Mouse (Mus musculus) liver, embryonic 15.5 days (tissue): ENCODE results near the gene Asic3. TPM values are rescaled to one million over a fixed set of nuclear protein-coding genes. Genes with fewer than 3 reads are reported as not detected.

Experiments
- ATAC-seq: fragments of 200-750 bp; cut with Nextera tagmentation; 2 replicates; pipeline ENCODE4 v1.8.0; 2017; ENCODE audit warnings: moderate number of reproducible peaks, mild to moderate bottlenecking, moderate library complexity; ENCODE audit not compliant: insufficient read depth
- H3K27ac ChIP-seq: fragments of 300-500 bp; sonication (generic); replicated peaks from 2 replicates; pipeline ENCODE4 v1.5.1; 2015; ENCODE audit warnings: mild to moderate bottlenecking, inconsistent platforms
- H3K27me3 ChIP-seq: fragments of 300-500 bp; sonication (generic); 2 replicates; pipeline ENCODE4 v1.6.1; 2015; ENCODE audit warnings: mild to moderate bottlenecking, inconsistent platforms
- H3K36me3 ChIP-seq: fragments of 300-500 bp; sonication (generic); replicated peaks from 2 replicates; pipeline ENCODE4 v1.6.1; 2015; ENCODE audit warnings: moderate library complexity, mild to moderate bottlenecking, inconsistent platforms
- H3K4me1 ChIP-seq: fragments of 300-500 bp; sonication (generic); replicated peaks from 2 replicates; pipeline ENCODE4 v1.6.1; 2015; ENCODE audit warnings: inconsistent platforms
- H3K4me2 ChIP-seq: fragments of 300-500 bp; sonication (generic); 2 replicates; pipeline ENCODE4 v1.6.1; 2015; ENCODE audit warnings: moderate library complexity, mild to moderate bottlenecking, inconsistent platforms
- H3K4me3 ChIP-seq: fragments of 300-500 bp; sonication (generic); replicated peaks from 2 replicates; pipeline ENCODE4 v1.5.1; 2015; ENCODE audit warnings: mild to moderate bottlenecking, inconsistent platforms
- H3K9ac ChIP-seq: fragments of 300-500 bp; sonication (generic); 2 replicates; pipeline ENCODE4 v1.6.1; 2015; ENCODE audit warnings: moderate library complexity, mild to moderate bottlenecking, inconsistent platforms
- H3K9me3 ChIP-seq: fragments of 300-500 bp; sonication (generic); replicated peaks from 2 replicates; pipeline ENCODE4 v1.6.1; 2016; ENCODE audit warnings: inconsistent platforms
- whole genome bisulfite sequencing: fragments of 180-500 bp; shearing (Covaris S2); methylation state at CpG from one replicate; pipeline ENCODE4 v1.1.7; 2015; ENCODE audit warnings: mixed read lengths; ENCODE audit not compliant: insufficient replicate concordance; 5-methylcytosine and 5-hydroxymethylcytosine counted together
- polyA plus RNA-seq: library from polyadenylated mRNA; unstranded; fragments of >200 nt; fragmentation: Nextera tagmentation; extraction: Ambion mirVana; gene quantifications from 2 replicates; pipeline ENCODE4 v1.2.1, GENCODE M21; 2015

The Asic3 gene
- polyA plus RNA-seq, 1 experiment from 2014 or later = not detected

GRCm38 (mm10) chr5:24452691-24453233 is 39.6 kb downstream of the Asic3 start:
- 0 out of 2 replicates have a peak, but pooled peaks cover 14% of the 10 kb centered on the region for H3K36me3 ChIP-seq
- peak overlapping the region; percentile 96 for H3K27ac ChIP-seq
- 1% methylated on average over 29 of the region's 29 CpGs for WGBS
- no peaks in the 10 kb centered on the region for H3K27me3 ChIP-seq
- H3K4me3 ChIP-seq = peak overlapping the region; percentile 83
- H3K9ac ChIP-seq = peak overlapping the region; percentile 90
- peak; percentile 6; the same call in 1 of the 2 replicates for ATAC-seq
- peaks cover 62% of the 10 kb centered on the region for H3K4me1 ChIP-seq
- H3K4me2 ChIP-seq = peak overlapping the region; percentile 100
- no peaks in the 10 kb centered on the region for H3K9me3 ChIP-seq

GRCm38 (mm10) chr5:24453283-24453984 is 40.2 kb downstream of the Asic3 start:
- no peak for ATAC-seq
- peak overlapping the region; percentile 83 for H3K4me3 ChIP-seq
- no peaks in the 10 kb centered on the region for H3K9me3 ChIP-seq
- peak overlapping the region; percentile 90 for H3K9ac ChIP-seq
- peak overlapping the region; percentile 100 for H3K4me2 ChIP-seq
- 31% methylated on average over 5 of the region's 5 CpGs for WGBS
- H3K27ac ChIP-seq = peak overlapping the region; percentile 96; the same call in 1 of the 2 replicates
- H3K36me3 ChIP-seq = peaks cover 21% of the 10 kb centered on the region; the same call in 1 of the 2 replicates
- peaks cover 57% of the 10 kb centered on the region for H3K4me1 ChIP-seq
- no peaks in the 10 kb centered on the region for H3K27me3 ChIP-seq

GRCm38 (mm10) chr5:24453985-24454303 is 40.8 kb downstream of the Asic3 start:
- Histone ChIP-seq H3K27ac (no peak overlapping the region), H3K27me3 (no peaks in the 10 kb centered on the region), H3K4me3 (no peak overlapping the region), H3K4me1 (peaks cover 57% of the 10 kb centered on the region), H3K9me3 (no peaks in the 10 kb centered on the region), H3K36me3 (peaks cover 25% of the 10 kb centered on the region; the same call in 1 of the 2 replicates), H3K9ac (no peak overlapping the region), H3K4me2 (peak overlapping the region; percentile 100)
- no peak for ATAC-seq
- 31% methylated on average over 2 of the region's 2 CpGs for WGBS

- Histone ChIP-seq H3K36me3 (peaks cover 25% of the 10 kb centered on the region; the same call in 1 of the 2 replicates), H3K4me3 (no peak overlapping the region), H3K27me3 (no peaks in the 10 kb centered on the region), H3K9ac (no peak overlapping the region), H3K27ac (no peak overlapping the region), H3K9me3 (no peaks in the 10 kb centered on the region), H3K4me2 (no peak overlapping the region), H3K4me1 (peaks cover 63% of the 10 kb centered on the region)
- 81% methylated on average over 3 of the region's 3 CpGs for WGBS
- no peak for ATAC-seq
Observed at GRCm38 (mm10) chr5:24455076-24455475, 41.9 kb downstream of the Asic3 start.

GRCm38 (mm10) chr5:24455613-24456012 is 42.4 kb downstream of the Asic3 start:
- Histone ChIP-seq H3K4me2 (no peak overlapping the region), H3K4me1 (peaks cover 63% of the 10 kb centered on the region), H3K4me3 (no peak overlapping the region), H3K36me3 (peaks cover 25% of the 10 kb centered on the region; the same call in 1 of the 2 replicates), H3K27ac (no peak overlapping the region), H3K9me3 (no peaks in the 10 kb centered on the region), H3K27me3 (no peaks in the 10 kb centered on the region), H3K9ac (no peak overlapping the region)
- ATAC-seq = no peak
- WGBS = 80% methylated on average over 7 of the region's 7 CpGs

GRCm38 (mm10) chr5:24466762-24467161 is 53.6 kb downstream of the Asic3 start:
- H3K9ac ChIP-seq = no peak overlapping the region

More at GRCm38 (mm10) chr5:24466762-24467161, 53.6 kb downstream of the Asic3 start:
- 77% methylated on average over 12 of the region's 12 CpGs for WGBS
- peaks cover 12% of the 10 kb centered on the region for H3K4me1 ChIP-seq
- no peak overlapping the region for H3K4me3 ChIP-seq
- ATAC-seq = no peak
- 0 out of 2 replicates have a peak, but pooled peaks cover 3% of the 10 kb centered on the region for H3K27me3 ChIP-seq
- H3K27ac ChIP-seq = no peak overlapping the region
- H3K9me3 ChIP-seq = no peaks in the 10 kb centered on the region
- no peaks in the 10 kb centered on the region for H3K36me3 ChIP-seq
- no peak overlapping the region for H3K4me2 ChIP-seq

Other genes with a start within 250 kb of the Asic3 start
- gene Nupl2, start 248.4 kb upstream of the Asic3 start, polyA plus RNA-seq = 5.0 and 6.0 TPM in 2 replicates
- 0.35 and 0.68 TPM in 2 replicates for gene Kcnh2, start 61.8 kb upstream of the Asic3 start, polyA plus RNA-seq
- 2.1 and 2.5 TPM in 2 replicates for gene Nos3, start 48.6 kb upstream of the Asic3 start, polyA plus RNA-seq
- 0.58 and 2.2 TPM in 2 replicates for gene Atg9b, start 21.2 kb upstream of the Asic3 start, polyA plus RNA-seq
- gene Abcb8, start 19.7 kb upstream of the Asic3 start, polyA plus RNA-seq = 25.6 and 30.8 TPM in 2 replicates
- 7.7 and 8.8 TPM in 2 replicates for gene Cdk5, start 10.1 kb downstream of the Asic3 start, polyA plus RNA-seq
- 8.9 and 10.3 TPM in 2 replicates for gene Slc4a2, start 10.4 kb downstream of the Asic3 start, polyA plus RNA-seq
- 49.3 and 55.5 TPM in 2 replicates for gene Fastk, start 31.9 kb downstream of the Asic3 start, polyA plus RNA-seq
- gene Tmub1, start 34.5 kb downstream of the Asic3 start, polyA plus RNA-seq = 5.1 and 5.5 TPM in 2 replicates
- gene Agap3, start 38.8 kb downstream of the Asic3 start, polyA plus RNA-seq = 11.3 and 14.7 TPM in 2 replicates
- gene Gbx1, start 113.8 kb downstream of the Asic3 start, polyA plus RNA-seq = not detected in 2 replicates
- gene Asb10, start 127.6 kb downstream of the Asic3 start, polyA plus RNA-seq = 0.07 and 0.12 TPM in 2 replicates
- not detected in 2 replicates for gene 4931409K22Rik, start 143.4 kb downstream of the Asic3 start, polyA plus RNA-seq
- 43.2 and 44.4 TPM in 2 replicates for gene Abcf2, start 164.1 kb downstream of the Asic3 start, polyA plus RNA-seq
- 10.5 and 13.4 TPM in 2 replicates for gene Chpf2, start 173.3 kb downstream of the Asic3 start, polyA plus RNA-seq
- 1.3 and 1.5 TPM in 2 replicates for gene Smarcd3, start 211.0 kb downstream of the Asic3 start, polyA plus RNA-seq